Mouse (Mus musculus): ENCODE measurements around the gene Ttc26. TPM values are rescaled to one million over a fixed set of nuclear protein-coding genes. Genes with fewer than 3 reads are reported as not detected.
"Not testable (repeated sequence)": the region's sequence is repeated elsewhere in the genome, so short reads cannot be mapped to it uniquely, and the experiment has no call there.

The Ttc26 gene
- polyA plus RNA-seq, 1 experiment from 2014 or later = 0.22 TPM

DNA sequence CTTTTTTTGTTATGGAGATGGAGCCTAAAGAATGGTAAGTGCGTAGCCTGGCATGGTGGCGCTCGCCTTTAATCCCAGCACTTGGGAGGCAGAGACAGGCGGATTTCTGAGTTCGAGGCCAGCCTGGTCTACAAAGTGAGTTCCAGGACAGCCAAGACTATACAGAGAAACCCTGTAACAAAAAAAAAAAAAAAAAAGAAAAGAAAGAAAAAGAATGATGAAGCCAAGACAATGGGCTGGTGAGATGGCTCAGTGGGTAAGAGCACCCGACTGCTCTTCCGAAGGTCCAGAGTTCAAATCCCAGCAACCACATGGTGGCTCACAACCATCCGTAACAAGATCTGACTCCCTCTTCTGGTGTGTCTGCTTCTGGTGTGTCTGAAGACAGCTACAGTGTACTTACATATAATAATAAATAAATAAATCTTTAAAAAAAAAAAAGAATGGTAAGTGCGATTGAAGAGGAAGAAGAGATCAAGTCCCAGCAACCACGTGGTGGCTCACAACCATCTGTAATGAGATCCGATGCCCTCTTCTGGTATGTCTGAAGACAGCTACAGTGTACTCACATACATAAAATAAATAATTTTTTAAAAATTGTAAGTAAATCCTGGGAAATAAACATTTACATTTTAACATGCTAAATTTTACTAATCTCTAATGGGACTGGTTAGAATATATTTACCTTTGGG, 22.1 kb upstream of the Ttc26 start:
- not testable (repeated sequence) for H3K4me3 ChIP-seq (ENCODE audit: low read depth, low read length); H3K27ac ChIP-seq (ENCODE audit: low read length); H3K27me3 ChIP-seq (ENCODE audit: control insufficient read depth, insufficient read depth, low read depth, low read length); H3K9ac ChIP-seq (ENCODE audit: low read depth, low read length); H3K9me3 ChIP-seq (replicated peaks; ENCODE audit: control insufficient read depth, low read length); H3K4me2 ChIP-seq (ENCODE audit: low read depth, low read length); H3K36me3 ChIP-seq (ENCODE audit: control insufficient read depth, insufficient read depth); ATAC-seq (ENCODE audit: low read depth)
- WGBS (ENCODE audit: insufficient replicate concordance) = 80% methylated on average over 10 of the region's 11 CpGs
- peaks cover 46% of the 10 kb centered on the region for H3K4me1 ChIP-seq (ENCODE audit: control insufficient read depth, low read depth, low read length)

DNA sequence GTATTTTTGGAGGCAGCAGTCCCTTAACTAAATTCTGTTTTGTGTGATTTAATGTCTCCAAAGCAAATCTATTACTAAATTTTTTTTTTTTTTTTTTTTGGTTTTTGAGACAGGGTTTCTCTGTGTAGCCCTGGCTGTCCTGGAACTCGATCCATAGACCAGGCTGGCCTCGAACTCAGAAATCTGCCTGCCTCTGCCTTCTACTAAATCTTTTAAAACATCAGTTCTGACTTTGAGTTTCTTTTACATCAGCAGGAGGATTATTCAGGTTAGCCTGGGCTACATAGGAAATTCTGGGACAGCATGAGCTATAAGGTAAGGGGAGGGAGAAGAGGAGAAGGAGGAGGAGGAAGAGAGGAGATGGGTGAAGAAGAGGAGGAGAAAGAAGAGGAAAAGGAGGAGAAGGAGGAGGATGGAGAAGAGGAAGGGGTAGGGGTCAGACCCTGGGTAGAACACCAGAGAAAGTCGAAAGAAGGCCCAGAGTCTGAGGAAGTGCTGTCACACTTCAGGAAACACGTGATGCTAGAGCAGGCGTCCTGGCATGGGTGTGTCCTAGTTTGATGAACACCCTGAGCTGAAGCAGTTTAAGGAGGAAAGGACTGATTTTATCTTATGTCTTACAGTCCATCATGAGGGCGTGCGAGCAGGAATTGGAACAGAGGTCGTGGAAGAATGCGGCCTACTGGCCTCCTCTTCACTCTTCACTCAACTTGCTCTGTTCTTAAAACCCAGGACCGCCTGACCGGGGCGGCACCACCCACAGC, 21.4 kb upstream of the Ttc26 start:
- no peaks in the 10 kb centered on the region for H3K27me3 ChIP-seq (ENCODE audit: control insufficient read depth, insufficient read depth, low read depth, low read length)
- H3K4me3 ChIP-seq (ENCODE audit: low read depth, low read length) = no peak overlapping the region
- H3K4me1 ChIP-seq (ENCODE audit: control insufficient read depth, low read depth, low read length) = peaks cover 44% of the 10 kb centered on the region
- peak overlapping the region; percentile 19; the same call in 1 of the 2 replicates for H3K4me2 ChIP-seq (ENCODE audit: low read depth, low read length)
- peak; percentile 92 for ATAC-seq (ENCODE audit: low read depth)
- H3K9me3 ChIP-seq (replicated peaks; ENCODE audit: control insufficient read depth, low read length) = no peaks in the 10 kb centered on the region
- no peak overlapping the region for H3K9ac ChIP-seq (ENCODE audit: low read depth, low read length)
- peak overlapping the region; percentile 9 for H3K27ac ChIP-seq (ENCODE audit: low read length)
- no peaks in the 10 kb centered on the region for H3K36me3 ChIP-seq (ENCODE audit: control insufficient read depth, insufficient read depth)
- 43% methylated on average over 12 of the region's 12 CpGs for WGBS (ENCODE audit: insufficient replicate concordance)

DNA sequence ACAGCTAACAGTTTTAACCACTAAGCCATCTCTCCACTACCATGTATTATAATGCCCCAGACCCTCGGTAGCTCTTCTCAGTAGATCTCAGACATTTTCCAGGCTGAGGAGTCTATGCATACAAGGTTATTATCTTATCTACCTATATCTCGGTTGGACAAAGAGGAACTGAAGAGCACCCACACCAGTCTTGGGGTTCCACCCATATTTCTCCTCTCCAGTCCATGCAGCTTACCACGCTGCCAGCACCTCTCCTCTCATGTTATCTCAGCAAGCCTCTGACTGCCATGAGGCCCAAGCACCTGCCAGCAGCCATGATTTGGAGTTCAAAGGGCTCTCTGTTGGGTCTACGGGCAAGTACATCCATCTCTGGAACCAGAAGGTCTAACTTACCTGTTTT, 20.2 kb upstream of the Ttc26 start:
- peaks cover 33% of the 10 kb centered on the region for H3K4me1 ChIP-seq (ENCODE audit: control insufficient read depth, low read depth, low read length)
- 35% methylated on average over 4 of the region's 4 CpGs for WGBS (ENCODE audit: insufficient replicate concordance)
- ATAC-seq (ENCODE audit: low read depth) = no peak

DNA sequence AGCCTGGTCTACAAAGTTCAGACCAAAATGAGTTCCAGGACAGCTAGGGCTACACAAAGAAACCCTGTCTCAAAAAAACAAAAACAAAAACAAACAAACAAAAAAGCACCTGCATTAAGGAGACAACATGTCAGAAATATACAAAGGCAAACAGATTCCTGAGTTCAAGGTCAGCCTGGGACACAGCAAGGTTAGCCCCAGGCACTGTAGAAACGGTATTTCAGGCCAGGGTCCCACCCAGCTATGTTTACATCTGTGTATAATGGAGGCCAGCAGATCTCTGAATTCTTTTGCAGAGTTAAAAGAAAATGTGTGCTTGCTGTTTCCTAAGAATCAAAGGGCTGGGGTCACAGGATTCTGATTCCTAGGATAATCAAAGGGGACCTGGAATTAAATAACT, 19.3 kb upstream of the Ttc26 start:
- H3K27ac ChIP-seq (ENCODE audit: low read length) = no peak overlapping the region
- no peak overlapping the region for H3K4me2 ChIP-seq (ENCODE audit: low read depth, low read length)
- no peak for ATAC-seq (ENCODE audit: low read depth)
- H3K9me3 ChIP-seq (replicated peaks; ENCODE audit: control insufficient read depth, low read length) = no peaks in the 10 kb centered on the region
- WGBS (ENCODE audit: insufficient replicate concordance) = 70% methylated on average over 1 of the region's 1 CpGs
- no peak overlapping the region for H3K9ac ChIP-seq (ENCODE audit: low read depth, low read length)
- peaks cover 28% of the 10 kb centered on the region for H3K4me1 ChIP-seq (ENCODE audit: control insufficient read depth, low read depth, low read length)
- H3K36me3 ChIP-seq (ENCODE audit: control insufficient read depth, insufficient read depth) = no peaks in the 10 kb centered on the region
- H3K27me3 ChIP-seq (ENCODE audit: control insufficient read depth, insufficient read depth, low read depth, low read length) = no peaks in the 10 kb centered on the region
- no peak overlapping the region for H3K4me3 ChIP-seq (ENCODE audit: low read depth, low read length)

More for the DNA sequence above, 20.2 kb upstream of the Ttc26 start:
- no peaks in the 10 kb centered on the region for H3K9me3 ChIP-seq (replicated peaks; ENCODE audit: control insufficient read depth, low read length)
- H3K4me2 ChIP-seq (ENCODE audit: low read depth, low read length) = no peak overlapping the region
- no peaks in the 10 kb centered on the region for H3K36me3 ChIP-seq (ENCODE audit: control insufficient read depth, insufficient read depth)
- H3K9ac ChIP-seq (ENCODE audit: low read depth, low read length) = peak overlapping the region; percentile 35
- H3K27me3 ChIP-seq (ENCODE audit: control insufficient read depth, insufficient read depth, low read depth, low read length) = no peaks in the 10 kb centered on the region
- H3K27ac ChIP-seq (ENCODE audit: low read length) = peak overlapping the region; percentile 35
- no peak overlapping the region for H3K4me3 ChIP-seq (ENCODE audit: low read depth, low read length)

DNA sequence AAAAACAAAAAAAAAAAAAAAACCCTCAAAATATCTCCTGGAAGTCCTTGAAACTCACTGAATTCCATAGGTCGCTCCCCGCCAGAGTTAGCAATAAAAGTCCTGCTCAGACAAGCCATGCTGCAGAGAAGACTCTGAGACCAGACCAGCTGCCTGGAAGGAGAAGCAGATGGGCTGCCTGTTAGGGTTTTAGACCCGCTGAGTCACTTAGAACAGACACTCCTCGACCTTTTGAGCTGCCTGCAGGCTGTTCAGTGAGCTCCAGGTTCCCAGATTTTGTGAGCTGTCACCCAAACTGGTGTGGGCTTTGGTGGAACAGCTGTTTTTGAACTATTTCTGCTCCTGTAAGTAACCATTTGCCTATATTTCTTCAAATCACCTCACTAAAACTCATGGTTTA, 17.9 kb upstream of the Ttc26 start:
- Histone ChIP-seq H3K4me3 (ENCODE audit: low read depth, low read length) (no peak overlapping the region), H3K4me2 (ENCODE audit: low read depth, low read length) (no peak overlapping the region), H3K27ac (ENCODE audit: low read length) (no peak overlapping the region), H3K36me3 (ENCODE audit: control insufficient read depth, insufficient read depth) (no peaks in the 10 kb centered on the region), H3K27me3 (ENCODE audit: control insufficient read depth, insufficient read depth, low read depth, low read length) (no peaks in the 10 kb centered on the region; the same call in 1 of the 2 replicates), H3K9ac (ENCODE audit: low read depth, low read length) (no peak overlapping the region), H3K9me3 (replicated peaks; ENCODE audit: control insufficient read depth, low read length) (no peaks in the 10 kb centered on the region), H3K4me1 (ENCODE audit: control insufficient read depth, low read depth, low read length) (peaks cover 21% of the 10 kb centered on the region)
- ATAC-seq (ENCODE audit: low read depth) = no peak
- 55% methylated on average over 4 of the region's 4 CpGs for WGBS (ENCODE audit: insufficient replicate concordance)

DNA sequence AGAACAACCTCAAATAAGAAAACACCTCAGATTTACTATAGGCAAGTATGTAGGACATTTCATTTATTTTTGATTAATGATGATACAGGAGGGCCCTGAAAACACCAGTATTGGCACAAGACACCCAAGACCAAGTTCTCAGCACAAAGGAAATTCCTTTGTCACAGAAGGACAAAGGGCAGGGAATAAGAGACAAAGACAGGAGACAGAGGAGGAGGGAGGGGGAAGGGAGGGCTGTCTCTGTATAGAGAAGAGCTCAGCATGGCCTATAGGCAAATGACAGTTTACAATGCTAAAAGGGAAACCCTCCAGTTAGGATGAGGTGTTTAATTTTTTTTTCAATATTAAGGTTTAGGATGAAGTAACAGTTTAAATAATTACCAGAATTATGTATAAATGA, 17.1 kb upstream of the Ttc26 start:
- Histone ChIP-seq H3K27ac (ENCODE audit: low read length) (no peak overlapping the region), H3K9ac (ENCODE audit: low read depth, low read length) (no peak overlapping the region), H3K36me3 (ENCODE audit: control insufficient read depth, insufficient read depth) (no peaks in the 10 kb centered on the region), H3K27me3 (ENCODE audit: control insufficient read depth, insufficient read depth, low read depth, low read length) (no peaks in the 10 kb centered on the region; the same call in 1 of the 2 replicates), H3K4me2 (ENCODE audit: low read depth, low read length) (no peak overlapping the region), H3K9me3 (replicated peaks; ENCODE audit: control insufficient read depth, low read length) (no peaks in the 10 kb centered on the region), H3K4me1 (ENCODE audit: control insufficient read depth, low read depth, low read length) (peaks cover 18% of the 10 kb centered on the region), H3K4me3 (ENCODE audit: low read depth, low read length) (no peak overlapping the region)
- no peak for ATAC-seq (ENCODE audit: low read depth)

DNA sequence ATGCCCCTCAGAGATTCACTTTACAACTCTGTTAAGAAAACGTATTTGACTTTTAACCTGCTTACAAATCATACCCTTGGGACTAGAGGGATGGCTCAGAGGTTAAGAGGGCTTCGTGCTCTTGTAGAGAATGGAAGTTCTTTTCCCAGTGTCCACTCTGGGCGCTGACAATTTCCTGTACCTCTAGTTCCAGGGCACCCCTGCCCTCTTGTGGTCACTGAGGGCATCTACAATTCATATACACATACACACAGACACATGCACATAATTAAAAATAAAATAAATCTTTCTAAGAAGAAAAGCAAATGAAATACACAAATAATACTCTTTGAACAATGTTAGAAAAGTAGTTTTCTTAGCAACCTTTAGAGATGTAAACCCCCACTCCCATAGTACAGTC, 11.3 kb upstream of the Ttc26 start:
- Histone ChIP-seq H3K4me2 (ENCODE audit: low read depth, low read length) (no peak overlapping the region), H3K36me3 (ENCODE audit: control insufficient read depth, insufficient read depth) (no peaks in the 10 kb centered on the region)

DNA sequence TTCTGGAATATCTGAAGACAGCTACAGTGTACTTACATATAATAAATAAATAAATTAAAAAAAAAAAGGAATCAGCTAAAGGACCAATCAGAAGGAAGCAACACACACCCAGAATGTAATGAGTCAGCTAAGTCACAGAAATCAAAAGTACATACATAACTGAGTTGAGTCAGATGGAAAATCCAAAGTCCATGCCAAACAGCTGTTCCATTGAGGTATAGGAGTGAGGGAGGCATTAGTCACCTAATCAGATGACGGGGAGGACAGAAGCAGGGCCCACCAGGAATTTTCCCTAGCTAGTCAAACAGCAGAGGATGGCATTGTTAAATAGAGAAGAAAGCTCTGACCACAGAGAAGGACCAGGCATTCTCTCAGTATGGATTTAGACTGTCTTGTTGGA, 7.0 kb upstream of the Ttc26 start:
- H3K27ac ChIP-seq (ENCODE audit: low read length) = no peak overlapping the region
- no peaks in the 10 kb centered on the region for H3K27me3 ChIP-seq (ENCODE audit: control insufficient read depth, insufficient read depth, low read depth, low read length)
- 54% methylated on average over 1 of the region's 1 CpGs for WGBS (ENCODE audit: insufficient replicate concordance)
- no peak for ATAC-seq (ENCODE audit: low read depth)
- H3K4me2 ChIP-seq (ENCODE audit: low read depth, low read length) = no peak overlapping the region
- no peaks in the 10 kb centered on the region for H3K36me3 ChIP-seq (ENCODE audit: control insufficient read depth, insufficient read depth)
- no peak overlapping the region for H3K4me3 ChIP-seq (ENCODE audit: low read depth, low read length)
- no peaks in the 10 kb centered on the region for H3K9me3 ChIP-seq (replicated peaks; ENCODE audit: control insufficient read depth, low read length)
- no peaks in the 10 kb centered on the region for H3K4me1 ChIP-seq (ENCODE audit: control insufficient read depth, low read depth, low read length)
- no peak overlapping the region for H3K9ac ChIP-seq (ENCODE audit: low read depth, low read length)

More for the DNA sequence above, 11.3 kb upstream of the Ttc26 start:
- Histone ChIP-seq H3K27ac (ENCODE audit: low read length) (no peak overlapping the region), H3K9me3 (replicated peaks; ENCODE audit: control insufficient read depth, low read length) (no peaks in the 10 kb centered on the region), H3K9ac (ENCODE audit: low read depth, low read length) (no peak overlapping the region), H3K27me3 (ENCODE audit: control insufficient read depth, insufficient read depth, low read depth, low read length) (no peaks in the 10 kb centered on the region; the same call in 1 of the 2 replicates), H3K4me1 (ENCODE audit: control insufficient read depth, low read depth, low read length) (no peaks in the 10 kb centered on the region), H3K4me3 (ENCODE audit: low read depth, low read length) (no peak overlapping the region)
- ATAC-seq (ENCODE audit: low read depth) = no peak
- WGBS (ENCODE audit: insufficient replicate concordance) = 67% methylated on average over 3 of the region's 3 CpGs

DNA sequence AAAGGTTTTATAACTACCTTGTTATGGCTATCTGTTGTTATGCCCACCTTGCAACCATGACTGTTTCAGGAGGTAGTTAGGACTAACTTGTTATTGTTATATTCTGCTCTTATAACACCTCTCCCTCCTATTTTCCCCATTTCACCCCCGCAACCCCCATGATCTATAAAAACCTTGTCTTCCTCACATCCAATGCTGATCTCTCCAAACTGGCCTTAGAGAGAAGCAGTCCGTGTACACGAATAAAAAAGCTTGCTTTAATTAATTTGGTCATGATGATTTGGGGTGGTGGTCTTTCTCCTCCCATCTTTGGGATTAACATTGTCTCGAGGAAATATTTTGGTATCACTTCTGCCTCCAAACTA, 523 bp upstream of the Ttc26 start:
- H3K27ac ChIP-seq (ENCODE audit: low read length) = peak overlapping the region; percentile 66
- 2% methylated on average over 4 of the region's 4 CpGs for WGBS (ENCODE audit: insufficient replicate concordance)
- peaks cover 10% of the 10 kb centered on the region for H3K4me1 ChIP-seq (ENCODE audit: control insufficient read depth, low read depth, low read length)
- H3K36me3 ChIP-seq (ENCODE audit: control insufficient read depth, insufficient read depth) = no peaks in the 10 kb centered on the region
- H3K4me3 ChIP-seq (ENCODE audit: low read depth, low read length) = peak overlapping the region; percentile 68
- peak overlapping the region; percentile 96 for H3K4me2 ChIP-seq (ENCODE audit: low read depth, low read length)
- H3K9me3 ChIP-seq (replicated peaks; ENCODE audit: control insufficient read depth, low read length) = no peaks in the 10 kb centered on the region
- peak overlapping the region; percentile 74 for H3K9ac ChIP-seq (ENCODE audit: low read depth, low read length)
- H3K27me3 ChIP-seq (ENCODE audit: control insufficient read depth, insufficient read depth, low read depth, low read length) = no peaks in the 10 kb centered on the region
- no peak for ATAC-seq (ENCODE audit: low read depth)

Measured in liver, embryonic 16.5 days (tissue).